Mouse (Mus musculus) MEL-GATA-1-ER (cell line): ENCODE results near the gene Zyx.

ENCODE experiments used
- DNase-seq: peaks from one replicate; pipeline ENCODE4 v3.0.0-alpha.2; 2012; ENCODE audit warnings: low read depth; ENCODE audit errors: extremely low read depth

Zyx gene

DNA sequence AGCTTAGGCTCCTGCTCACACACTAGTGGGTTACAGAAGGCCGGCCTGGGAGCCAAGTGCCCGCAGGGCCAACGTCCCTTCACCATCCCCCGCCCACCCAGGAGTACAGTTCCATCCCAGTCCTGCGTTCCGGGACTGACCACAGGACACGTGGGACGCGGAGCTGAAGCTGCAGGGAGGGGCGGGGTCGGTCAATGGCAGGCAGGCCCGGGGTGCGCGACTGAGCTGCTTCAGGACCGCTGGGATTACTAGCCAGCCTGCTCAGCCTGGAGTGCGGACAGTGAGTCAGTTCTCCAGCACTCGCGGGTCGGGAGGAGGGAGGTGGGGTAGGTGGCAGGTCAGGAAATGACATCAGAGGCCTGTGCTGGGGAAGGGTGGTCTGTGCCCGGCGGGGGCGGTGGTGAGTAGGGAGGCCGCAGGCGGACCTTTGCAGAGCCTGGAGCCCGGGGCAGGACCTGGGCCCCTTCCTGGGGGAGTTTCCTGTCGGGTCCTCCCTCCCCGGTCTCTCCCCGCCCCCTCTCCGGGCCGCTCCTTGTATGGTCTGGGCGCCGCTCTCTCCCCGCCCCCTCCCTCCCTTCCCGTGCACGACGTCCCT, at the start of gene Zyx:
Zyx (plus strand) TSS at position 205 of the 595 bp plus-strand sequence.
- peak; percentile 56 for DNase-seq

DNA sequence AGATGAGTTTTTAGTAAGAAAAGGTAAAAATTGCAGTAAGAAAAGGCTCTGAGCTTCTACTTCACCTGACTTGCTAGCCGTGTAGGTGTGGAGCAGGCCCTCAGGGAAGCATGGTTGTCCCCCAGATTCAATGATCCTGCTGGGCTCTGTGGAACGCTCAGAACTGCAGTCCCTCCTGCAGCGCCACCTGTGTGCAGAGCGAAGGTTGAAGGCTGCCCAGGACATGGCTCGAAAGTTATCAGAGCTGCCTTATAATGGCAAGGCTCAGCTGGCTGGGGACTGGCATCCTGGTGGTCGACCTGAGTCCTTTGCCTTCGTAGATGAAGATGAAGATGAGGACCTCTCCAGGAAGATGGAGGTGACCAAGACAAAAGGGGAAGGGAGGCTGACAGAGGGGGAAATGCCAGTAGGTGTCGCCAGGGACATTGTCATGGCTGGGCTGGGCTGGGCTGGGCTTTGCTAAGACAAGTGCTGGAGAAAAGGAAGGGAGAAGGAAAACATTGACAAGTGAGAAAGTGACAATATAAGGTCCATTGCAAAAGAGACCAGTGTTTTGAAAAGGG, 39.5 kb upstream of the Zyx start:
- DNase-seq = no peak

DNA sequence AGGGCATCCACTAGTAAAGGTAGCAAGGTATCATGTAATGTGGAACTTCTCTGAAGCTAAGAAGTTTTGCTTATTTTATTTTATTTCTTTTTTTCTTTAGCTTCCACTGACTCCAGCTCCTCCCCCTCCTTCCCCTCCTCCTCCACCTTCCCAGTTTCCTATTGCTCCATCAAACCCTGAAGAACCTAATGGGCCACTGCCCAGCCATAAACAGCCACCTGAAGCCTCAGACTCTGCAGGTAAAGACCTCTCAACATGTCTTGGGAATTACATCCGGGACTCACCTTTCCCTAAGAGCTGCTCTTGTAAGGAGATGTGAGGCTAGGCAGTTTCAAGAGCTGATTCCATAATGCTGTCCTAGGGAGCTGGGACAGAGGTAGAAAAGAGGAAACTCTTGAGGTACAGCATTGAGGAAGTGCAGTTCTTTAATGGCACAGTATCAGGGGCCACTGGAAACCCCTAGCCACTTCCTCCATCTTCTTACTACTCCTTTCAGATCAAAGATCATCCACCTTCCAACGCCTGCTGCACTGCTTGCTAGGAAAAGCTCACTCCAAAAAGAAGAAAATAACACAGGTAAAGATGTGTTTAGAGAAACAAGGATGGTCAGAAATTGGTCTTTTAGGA, 38.9 kb upstream of the Zyx start:
- peak; percentile 59 for DNase-seq

DNA sequence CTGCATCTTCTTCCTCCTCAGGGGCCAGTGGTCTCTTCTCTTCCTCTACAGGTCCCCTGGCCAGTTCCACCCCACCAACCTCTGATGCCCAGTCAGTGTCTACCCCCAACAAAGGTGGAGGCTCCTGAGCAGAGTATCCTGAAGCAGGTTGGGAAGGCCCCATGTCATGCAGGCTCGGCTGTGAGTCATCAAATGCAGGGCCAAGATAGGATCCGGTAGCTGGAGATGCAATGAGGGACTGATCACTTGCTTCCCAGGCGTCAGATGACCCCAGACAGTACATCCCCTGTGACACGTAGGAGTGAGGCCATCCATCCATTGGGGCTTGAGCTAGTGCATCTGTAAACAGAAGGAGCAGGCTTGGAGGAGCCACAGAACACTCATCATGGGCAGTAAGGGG, 31.1 kb upstream of the Zyx start:
- DNase-seq = no peak

DNA sequence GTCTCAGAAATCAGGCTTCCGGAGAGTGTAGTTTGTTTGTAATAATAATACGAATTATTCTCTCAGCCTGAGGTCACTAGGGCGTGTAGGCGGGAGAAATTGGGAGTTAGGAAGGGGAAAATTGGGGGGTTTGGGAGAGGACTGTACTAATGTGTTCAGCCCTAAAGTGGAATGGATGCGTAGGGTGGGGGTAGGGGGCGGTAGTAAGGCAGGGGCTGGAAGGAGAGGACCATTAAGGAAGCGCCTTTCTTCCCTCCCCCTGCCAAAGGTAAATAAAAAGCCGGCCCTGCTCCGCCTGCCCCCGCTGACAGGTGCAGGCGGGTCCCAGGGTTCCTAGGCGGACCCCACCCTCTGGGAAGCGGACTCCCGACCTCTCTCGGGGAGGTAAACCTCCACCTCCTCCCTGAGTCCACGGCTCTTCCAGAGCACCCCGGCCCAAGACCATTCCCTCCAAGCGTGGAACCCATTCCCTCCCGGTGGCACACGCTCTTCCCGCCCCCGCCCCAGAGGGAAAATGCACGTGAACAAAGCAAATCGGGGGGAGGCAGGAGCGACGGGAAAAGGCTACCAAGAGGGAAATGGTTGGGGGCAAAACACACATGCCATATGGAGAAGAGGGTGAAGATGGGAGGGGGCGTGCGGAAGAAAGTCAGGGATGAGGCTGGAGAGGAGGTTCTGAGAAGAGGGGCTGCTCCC, 25.9 kb upstream of the Zyx start:
- no peak for DNase-seq

DNA sequence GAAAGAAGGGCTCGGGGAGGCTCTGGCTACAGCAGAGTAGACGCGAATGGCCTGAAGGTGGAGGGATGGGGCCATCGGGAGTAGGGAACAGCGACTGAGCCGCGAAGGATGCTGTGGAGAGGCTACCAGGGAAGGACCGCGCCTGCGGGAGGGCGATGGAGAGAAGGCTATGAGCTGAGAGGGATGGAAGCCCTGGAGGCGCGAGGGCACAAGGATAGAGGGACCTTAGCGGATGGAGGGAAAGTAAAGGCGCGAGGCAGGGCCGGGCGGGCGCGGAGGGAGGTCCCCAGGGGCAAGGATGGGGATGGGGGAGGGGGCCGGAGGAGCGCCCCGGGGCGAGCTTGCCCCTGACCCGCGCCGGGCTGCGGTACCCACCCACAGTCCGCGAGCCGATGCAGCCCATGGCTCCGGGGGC, 25.4 kb upstream of the Zyx start:
- no peak for DNase-seq

DNA sequence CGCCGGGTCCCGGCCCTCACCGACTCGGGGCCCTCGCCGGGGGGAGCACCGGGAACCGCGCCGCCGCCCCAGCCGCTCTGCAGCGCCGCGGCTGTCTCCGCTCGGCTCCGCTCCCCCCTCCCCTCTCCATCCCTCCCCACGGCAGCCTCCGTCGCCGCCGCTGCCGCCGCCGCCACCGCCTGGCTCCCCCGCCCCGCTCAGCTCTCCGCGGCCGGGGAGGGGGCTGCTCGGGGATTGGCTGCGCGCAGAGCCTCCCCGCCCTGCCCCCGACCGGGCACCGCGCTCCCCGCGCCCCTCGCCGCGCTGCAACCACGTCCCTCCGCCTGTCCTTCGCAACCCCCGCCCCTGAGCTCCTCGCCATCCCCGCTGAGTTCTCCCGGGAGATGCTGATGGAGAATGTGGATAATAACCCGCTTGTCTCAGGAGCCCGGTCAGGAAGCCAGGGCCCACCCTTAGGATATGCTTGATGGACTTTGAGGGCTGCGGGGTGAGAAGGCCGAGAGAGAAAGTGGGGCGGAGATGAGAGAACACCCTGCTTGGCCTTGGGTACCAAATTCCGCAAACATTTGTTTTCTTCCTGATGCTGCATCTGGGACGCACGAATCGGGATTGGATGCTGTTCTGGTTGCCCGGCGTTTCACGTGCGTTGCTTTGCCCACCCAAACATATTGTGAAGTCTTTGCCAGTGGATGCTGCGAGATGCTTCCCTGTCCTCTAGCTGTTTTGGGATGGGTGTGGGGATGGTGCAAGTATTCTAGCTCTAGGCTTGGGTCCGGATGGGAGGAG, 24.8 kb upstream of the Zyx start, which contains the start of gene Fam131b:
Fam131b (minus strand) TSS at position 162 of the 786 bp plus-strand sequence.
- DNase-seq = no peak

DNA sequence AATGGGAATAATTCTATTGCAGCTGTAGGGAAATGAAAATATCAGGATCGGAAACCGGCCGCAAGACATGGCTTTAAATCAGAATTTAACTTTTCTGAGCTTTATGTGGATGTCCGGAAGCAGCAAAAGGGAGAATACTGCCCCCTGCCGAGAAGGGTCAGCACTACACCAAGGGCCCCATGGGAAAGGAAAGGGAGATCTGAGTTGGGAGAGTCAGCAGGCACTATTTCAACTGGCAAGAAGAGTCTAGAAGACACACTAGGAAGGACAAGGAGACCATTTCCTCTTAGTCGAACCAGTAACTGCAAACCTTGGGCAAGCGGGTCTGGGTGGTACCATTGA, 24.2 kb upstream of the Zyx start:
- no peak for DNase-seq

DNA sequence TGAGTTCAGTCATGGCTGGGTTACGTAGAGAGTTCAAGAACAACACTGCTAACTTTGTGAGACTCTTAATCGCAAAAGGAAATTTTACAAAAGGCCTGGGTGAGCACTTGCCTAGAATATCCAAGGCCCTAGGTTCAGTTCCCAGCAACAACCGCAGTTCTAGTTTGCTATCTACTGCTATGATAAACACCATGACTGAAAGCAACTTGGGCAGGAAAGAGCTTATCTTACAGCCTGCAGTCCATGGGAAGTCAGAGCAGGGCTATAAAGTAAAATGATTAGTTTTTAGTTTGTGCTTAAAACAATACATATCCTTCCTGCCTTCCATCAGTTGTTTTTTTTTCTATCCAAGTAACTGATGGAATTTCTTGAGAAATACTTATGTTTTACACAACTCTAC, 22.9 kb upstream of the Zyx start:
- peak; percentile 72 for DNase-seq

DNA sequence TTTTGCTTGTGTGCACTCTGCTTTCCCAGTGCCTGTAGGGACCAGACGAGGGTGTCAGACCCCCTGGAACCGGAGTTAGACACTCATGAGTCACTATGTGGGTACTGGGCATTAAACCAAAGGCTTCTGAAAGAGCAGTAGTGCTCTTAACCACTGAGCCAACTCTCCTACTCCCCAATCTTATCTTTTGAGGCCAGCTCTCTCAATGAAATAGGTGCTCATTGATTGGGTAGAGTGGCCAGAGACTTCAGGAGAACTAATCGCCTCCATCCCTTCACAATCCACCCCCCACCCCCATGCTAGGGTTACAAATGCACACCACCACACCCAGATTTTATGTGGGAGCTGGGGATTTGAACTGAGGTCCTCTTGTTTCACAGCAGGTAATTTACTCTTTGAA, 20.7 kb upstream of the Zyx start:
- no peak for DNase-seq

DNA sequence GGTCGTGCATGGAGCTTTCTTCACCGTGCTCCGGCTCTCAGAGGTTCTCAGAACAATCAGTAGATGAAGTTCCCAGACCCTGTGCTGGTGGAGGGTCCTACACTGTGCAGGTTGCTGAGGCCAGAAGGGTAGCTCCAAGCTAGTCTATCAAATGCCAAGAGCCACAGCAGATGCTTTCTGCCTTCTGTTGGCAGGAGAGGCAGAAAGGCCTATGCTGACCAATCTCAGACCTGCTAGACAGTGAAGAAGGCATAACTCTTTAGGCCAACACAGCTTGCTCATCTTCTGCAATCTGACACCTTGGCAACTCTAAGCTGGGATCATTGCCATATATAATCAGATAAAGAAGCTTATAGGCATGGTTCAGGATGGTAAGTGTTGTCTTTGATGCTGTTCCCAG, 19.2 kb upstream of the Zyx start:
- DNase-seq = no peak

DNA sequence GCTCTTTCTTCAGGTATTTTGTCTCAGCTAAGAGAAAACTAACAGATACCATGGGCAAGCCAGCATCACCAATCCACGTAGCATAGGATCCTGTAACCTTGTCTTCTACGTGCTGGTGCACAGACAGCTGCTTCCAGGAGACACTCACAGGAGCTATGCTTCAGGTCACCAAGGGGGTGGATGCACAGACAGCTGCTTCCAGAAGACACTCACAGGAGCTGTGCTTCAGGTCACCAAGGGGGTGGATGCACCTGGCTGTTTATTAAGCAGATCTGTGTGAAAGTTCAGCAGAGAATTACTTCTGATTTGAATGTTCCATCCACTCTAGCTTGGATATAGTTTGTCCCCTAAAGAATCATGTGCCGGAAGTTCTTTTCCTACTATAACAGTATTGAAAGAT, 18.5 kb upstream of the Zyx start:
- DNase-seq = no peak

DNA sequence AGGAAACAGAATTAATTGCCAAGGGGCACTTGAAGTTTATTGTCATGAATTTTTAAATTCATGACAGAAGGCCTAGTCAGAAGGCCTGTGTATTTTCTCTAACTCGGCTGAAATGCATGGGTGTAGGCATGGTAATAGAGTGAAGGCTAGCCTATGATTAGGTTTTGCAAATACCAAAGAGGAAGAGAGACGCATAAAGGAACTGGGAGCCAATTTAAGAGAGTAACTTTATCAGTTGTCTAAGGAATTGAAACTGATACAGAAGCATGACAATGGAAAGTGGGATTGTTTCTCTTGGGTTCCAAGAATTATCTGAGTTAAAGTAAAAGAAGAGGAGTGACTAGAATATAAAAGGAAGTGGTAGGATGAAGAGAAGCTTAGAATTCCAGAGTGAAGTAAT, 10.2 kb upstream of the Zyx start:
- no peak for DNase-seq

DNA sequence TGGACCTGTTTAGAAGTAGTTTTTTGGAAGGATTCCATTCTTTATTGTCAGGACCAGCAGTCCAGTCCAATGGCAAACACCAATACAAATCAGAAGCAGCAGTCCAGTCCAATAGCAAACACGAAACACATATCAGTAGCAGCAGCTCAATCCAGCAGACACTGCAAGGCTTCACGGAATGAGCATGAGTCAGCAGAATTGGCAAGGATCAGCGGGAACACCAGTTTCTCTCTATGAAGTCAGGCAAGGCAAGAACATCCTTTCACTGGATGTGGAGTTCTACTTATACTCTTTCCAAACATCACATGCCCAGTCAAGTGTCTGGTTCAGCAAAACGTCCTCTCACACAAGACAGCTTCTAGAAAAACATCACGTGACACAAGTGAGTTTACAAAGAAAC, 9.4 kb upstream of the Zyx start:
- DNase-seq = no peak

DNA sequence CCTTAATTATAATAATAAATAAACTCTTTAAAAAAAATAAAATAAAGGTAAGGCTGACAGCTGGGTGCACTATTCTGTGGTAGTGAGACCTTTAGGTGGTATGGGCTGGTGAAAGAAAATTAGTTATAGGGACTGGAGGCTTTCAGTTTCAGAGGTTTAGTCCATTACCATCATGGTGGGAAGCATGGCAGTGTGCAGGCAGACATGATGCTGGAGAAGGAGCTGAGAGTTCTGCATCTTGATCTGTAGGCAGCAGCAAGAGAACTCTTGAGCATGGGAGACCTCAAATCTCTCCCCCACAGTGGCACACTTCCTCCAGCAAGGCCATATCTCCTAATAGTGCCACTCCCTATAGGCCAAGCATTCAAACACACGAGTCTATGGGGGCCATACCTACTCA, 7.3 kb upstream of the Zyx start:
- no peak for DNase-seq

DNA sequence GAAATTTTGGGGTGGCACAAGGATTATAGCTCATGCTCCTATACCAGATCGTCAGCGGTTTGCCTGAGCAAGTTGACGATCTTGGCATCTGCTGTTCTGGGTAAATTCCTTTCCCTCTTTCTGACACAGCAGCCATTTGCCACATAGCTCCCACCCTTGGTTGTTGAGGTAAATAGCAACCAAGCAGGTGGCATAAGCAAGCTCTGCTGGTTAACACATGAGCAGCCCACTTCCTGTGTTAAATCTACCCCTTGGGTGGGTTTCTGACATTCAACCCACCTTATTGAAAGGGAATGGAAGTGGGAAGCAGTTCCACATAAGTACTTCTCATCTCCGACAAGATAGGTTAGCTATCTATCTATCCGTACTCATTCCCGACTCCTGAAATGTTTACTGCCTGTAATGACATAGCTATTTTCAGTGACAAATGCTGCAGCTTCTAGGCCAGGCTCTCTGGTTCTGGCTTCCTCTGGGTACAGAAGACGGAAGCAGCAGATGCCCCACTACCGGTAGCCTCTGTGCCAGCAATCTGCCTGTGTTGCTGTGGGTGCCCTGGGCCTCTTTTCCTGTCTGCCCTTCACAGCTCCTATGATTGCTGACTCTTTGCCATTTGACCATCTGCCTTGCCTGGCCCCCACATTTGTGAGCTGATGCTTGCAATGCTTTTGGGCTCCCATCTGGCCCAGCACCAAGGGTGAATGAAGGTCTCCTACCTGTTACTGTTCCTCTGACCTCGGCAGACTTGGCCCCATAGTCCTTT, 5.9 kb upstream of the Zyx start:
- DNase-seq = no peak

DNA sequence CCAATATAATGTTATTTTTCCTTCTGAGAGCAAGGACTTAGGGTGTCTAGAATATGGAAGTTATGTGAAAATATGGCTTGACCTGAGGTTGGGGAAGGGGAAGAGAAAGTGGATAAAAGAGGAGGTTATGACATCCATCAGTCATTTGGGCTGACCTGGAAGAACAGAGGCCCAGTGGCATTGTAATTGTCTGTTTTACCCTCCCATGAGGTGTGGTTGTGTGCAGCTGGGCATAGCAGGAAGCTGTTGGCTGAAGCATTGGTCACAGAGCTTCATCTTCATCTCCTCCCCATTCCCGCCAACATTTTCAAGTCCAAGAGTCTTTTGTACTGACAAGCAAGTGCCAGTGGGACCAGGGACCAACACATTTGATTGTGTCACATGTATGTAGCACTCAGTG, 5.2 kb upstream of the Zyx start:
- no peak for DNase-seq

DNA sequence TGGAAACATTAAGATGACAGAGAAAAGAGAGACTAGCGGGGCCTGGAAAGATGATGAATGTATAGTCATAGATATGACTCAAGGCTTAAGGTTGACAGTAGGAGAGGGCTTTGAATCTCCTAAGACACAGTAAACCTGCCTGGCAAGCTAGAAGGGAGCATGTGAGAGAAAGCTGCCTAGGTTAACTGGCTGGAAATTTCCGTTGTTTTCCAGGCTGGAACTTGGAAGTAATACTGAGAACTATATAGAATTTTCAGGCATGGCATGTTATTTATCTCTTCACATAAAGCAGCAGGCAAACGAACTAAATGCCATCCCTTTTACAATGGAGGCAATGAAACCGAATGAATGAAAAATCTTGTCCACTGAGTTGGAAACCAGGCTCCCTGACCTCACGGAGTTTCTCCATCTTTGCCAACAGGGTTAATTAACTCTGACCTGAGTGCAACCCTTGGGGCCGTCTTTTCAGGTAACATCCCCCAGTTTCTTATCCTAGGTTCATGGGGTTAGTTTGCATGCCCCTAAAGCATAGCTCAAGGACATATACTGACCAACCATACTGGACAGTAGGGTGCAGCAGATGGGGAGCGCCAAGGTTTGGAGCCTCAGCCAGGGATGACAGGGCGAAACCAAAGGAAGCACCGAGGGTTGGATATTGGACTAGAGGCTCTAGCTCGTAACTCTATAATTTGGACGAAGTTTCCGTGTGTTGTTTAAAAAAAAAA, 987 bp upstream of the Zyx start:
- DNase-seq = no peak

DNA sequence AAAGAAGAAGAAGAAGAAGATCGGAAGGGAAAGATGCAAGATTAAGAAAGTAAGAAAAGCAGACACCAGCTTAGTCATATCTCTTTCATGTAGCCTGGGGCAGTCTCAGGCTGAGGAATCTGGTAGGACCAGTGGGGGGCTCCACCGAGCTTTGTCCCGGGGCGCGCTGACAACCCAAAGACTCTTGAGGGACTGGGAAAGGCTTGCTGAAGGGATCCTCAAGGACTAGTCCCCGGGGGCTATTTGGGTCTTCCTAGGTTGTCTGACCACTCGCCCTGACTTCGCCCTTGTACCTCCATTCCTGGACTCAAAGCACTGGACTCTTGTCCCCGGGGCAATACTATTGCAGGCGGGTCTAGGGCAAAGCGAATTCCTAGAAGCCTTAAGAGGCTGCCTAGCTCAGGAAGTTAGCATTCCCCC, 414 bp upstream of the Zyx start:
- DNase-seq = peak; percentile 56
